Mouse (Mus musculus) heart, embryonic 14.5 days (tissue): ENCODE measurements around the gene Smg1. TPM values are rescaled to one million over a fixed set of nuclear protein-coding genes. Genes with fewer than 3 reads are reported as not detected.

Experiments
- ATAC-seq: fragments of 200-750 bp; cut with Nextera tagmentation; 2 replicates; pipeline ENCODE4 v1.8.0; 2017; ENCODE audit warnings: low read depth, moderate TSS enrichment; ENCODE audit not compliant: insufficient number of reproducible peaks, insufficient read depth, low FRiP score
- H3K27ac ChIP-seq, 2 experiments: fragments of 200-500 bp in 1 of 2; fragments of 300-500 bp in 1 of 2; sonication (generic) in 1 of 2; replicated peaks in 1 of 2; 2 replicates each; pipeline ENCODE4 v1.5.1; 2012 to 2014; ENCODE audit warnings: low read depth in 2 of 2, low read length in 2 of 2, control low read depth in 1 of 2, mild to moderate bottlenecking in 1 of 2, mixed read lengths in 1 of 2; ENCODE audit not compliant: control insufficient read depth in 1 of 2, insufficient read depth in 1 of 2
- H3K27me3 ChIP-seq: fragments of 300-500 bp; sonication (generic); 2 replicates; pipeline ENCODE4 v1.6.1; 2014; ENCODE audit warnings: mild to moderate bottlenecking, low read length, control low read depth; ENCODE audit not compliant: control insufficient read depth, insufficient read depth
- H3K36me3 ChIP-seq: fragments of 300-500 bp; sonication (generic); 2 replicates; pipeline ENCODE4 v1.6.1; 2014; ENCODE audit warnings: mild to moderate bottlenecking, control low read depth, low read length, mixed read lengths; ENCODE audit not compliant: control insufficient read depth, insufficient read depth
- H3K4me1 ChIP-seq, 2 experiments: fragments of 200-500 bp in 1 of 2; fragments of 300-500 bp in 1 of 2; sonication (generic) in 1 of 2; 2 replicates each; pipeline ENCODE4 v1.6.1; 2012 to 2014; ENCODE audit warnings: low read length in 2 of 2, control low read depth in 1 of 2, mixed read lengths in 1 of 2; ENCODE audit not compliant: control insufficient read depth in 2 of 2, insufficient read depth in 2 of 2
- H3K4me2 ChIP-seq: fragments of 300-500 bp; sonication (generic); 2 replicates; pipeline ENCODE4 v1.6.1; 2014; ENCODE audit warnings: mild to moderate bottlenecking, low read length
- H3K4me3 ChIP-seq, 2 experiments: fragments of 200-500 bp in 1 of 2; fragments of 300-500 bp in 1 of 2; sonication (generic) in 1 of 2; 2 replicates each; pipeline ENCODE4 v1.5.1; 2012 to 2014; ENCODE audit warnings: low read length in 2 of 2, mild to moderate bottlenecking in 2 of 2, control low read depth in 1 of 2, low read depth in 1 of 2, moderate library complexity in 1 of 2; ENCODE audit not compliant: control insufficient read depth in 1 of 2, insufficient read depth in 1 of 2
- H3K9ac ChIP-seq: fragments of 300-500 bp; sonication (generic); 2 replicates; pipeline ENCODE4 v1.6.1; 2014; ENCODE audit warnings: mild to moderate bottlenecking, low read length
- H3K9me3 ChIP-seq: fragments of 300-500 bp; sonication (generic); 2 replicates; pipeline ENCODE4 v1.6.1; 2016; ENCODE audit warnings: low read length, control low read depth; ENCODE audit not compliant: control insufficient read depth
- WGBS: fragments of 180-500 bp; shearing (Covaris S2); extraction: QIAGEN DNeasy Blood & Tissue Kit; methylation state at CpG from one replicate; pipeline ENCODE4 v1.1.7; 2014; 5-methylcytosine and 5-hydroxymethylcytosine counted together
- polyA plus RNA-seq: library from polyadenylated mRNA; unstranded; fragments of >200 nt; fragmentation: Nextera tagmentation; extraction: Ambion mirVana; gene quantifications from 2 replicates; pipeline ENCODE4 v1.2.1, GENCODE M21; 2014

The Smg1 gene
- polyA plus RNA-seq, 1 experiment from 2014 or later, result 20.3 TPM

DNA sequence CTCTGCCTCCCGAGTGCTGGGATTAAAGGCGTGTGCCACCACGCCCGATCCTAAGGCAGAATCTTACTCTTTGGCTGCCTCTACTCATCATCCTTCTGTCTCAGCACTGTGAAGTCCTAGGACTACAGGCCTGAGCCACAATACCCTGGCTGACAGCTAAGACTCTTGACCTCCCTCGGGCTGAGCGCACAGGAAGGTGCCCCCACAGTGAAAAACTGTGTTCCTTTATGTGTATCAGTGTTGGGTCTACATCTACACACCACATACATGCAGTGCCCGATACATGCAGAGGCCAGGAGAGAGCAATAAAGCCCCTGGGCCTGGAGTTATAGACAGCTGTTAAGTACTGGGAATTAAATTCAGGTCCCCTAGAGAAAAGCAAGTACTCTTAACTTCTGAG lies 121.2 kb downstream of the Smg1 start:
- Histone ChIP-seq H3K36me3 (peaks cover 85% of the 10 kb centered on the region), H3K9me3 (no peaks in the 10 kb centered on the region), H3K4me3 (no peak overlapping the region), H3K4me1 (peaks cover 4 to 12% of the 10 kb centered on the region in 2 experiments), H3K9ac (no peak overlapping the region), H3K27ac (no peak overlapping the region), H3K4me2 (no peak overlapping the region), H3K27me3 (no peaks in the 10 kb centered on the region)
- 93% methylated on average over 7 of the region's 7 CpGs for WGBS
- no peak for ATAC-seq

DNA sequence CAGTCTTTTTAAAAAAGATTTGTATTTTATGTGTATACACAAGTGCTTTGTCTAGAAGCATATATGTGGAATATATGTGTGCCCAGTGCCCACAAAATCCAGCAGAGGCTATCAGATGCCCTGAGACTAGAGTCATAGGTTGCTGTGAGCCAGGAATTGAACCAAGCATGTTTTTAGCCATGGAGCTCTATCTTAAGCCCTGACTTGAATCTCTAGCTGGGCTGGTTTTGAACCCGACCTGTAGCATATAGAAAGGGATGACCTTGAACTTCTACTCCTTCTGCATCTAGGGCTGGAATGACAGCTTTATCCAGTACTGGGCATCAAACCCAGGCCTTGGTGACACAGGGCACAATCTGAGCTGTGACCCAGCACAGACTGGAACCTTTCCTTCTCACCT lies 122.8 kb downstream of the Smg1 start:
- no peaks in the 10 kb centered on the region for H3K9me3 ChIP-seq
- H3K4me3 ChIP-seq, result no peak overlapping the region
- no peak overlapping the region for H3K9ac ChIP-seq
- H3K36me3 ChIP-seq, result peaks cover 69% of the 10 kb centered on the region
- no peaks in the 10 kb centered on the region for H3K27me3 ChIP-seq
- 90% methylated on average over 1 of the region's 1 CpGs for WGBS
- no peak overlapping the region for H3K27ac ChIP-seq
- no peaks in the 10 kb centered on the region for H3K4me1 ChIP-seq
- no peak overlapping the region for H3K4me2 ChIP-seq
- no peak for ATAC-seq

DNA sequence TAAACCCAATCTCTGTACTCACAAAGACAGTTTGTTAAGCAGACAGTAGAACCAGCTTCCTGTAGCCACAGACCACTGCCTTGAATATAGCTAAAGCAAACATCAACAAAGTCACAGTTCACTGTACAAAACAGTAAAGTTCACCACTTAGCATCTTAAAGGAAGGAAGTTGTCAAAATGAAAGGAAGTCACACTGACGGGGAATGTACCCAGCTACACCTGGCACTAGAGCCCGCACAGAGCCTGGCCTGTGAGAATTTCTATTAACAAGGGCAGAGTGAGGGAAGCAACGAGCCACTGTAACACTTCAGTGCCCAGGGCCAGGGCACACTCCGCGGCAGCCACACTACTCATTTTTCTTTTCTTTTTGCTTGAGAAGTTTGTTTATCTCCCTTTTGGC lies 123.5 kb downstream of the Smg1 start:
- Histone ChIP-seq H3K9ac (no peak overlapping the region), H3K36me3 (peaks cover 68% of the 10 kb centered on the region), H3K27ac (no peak overlapping the region), H3K9me3 (no peaks in the 10 kb centered on the region), H3K4me3 (no peak overlapping the region), H3K4me1 (peaks cover 0 to 1% of the 10 kb centered on the region in 2 experiments; a peak in 1 of 4 replicates), H3K4me2 (no peak overlapping the region), H3K27me3 (no peaks in the 10 kb centered on the region)
- ATAC-seq, result no peak
- 86% methylated on average over 5 of the region's 5 CpGs for WGBS

DNA sequence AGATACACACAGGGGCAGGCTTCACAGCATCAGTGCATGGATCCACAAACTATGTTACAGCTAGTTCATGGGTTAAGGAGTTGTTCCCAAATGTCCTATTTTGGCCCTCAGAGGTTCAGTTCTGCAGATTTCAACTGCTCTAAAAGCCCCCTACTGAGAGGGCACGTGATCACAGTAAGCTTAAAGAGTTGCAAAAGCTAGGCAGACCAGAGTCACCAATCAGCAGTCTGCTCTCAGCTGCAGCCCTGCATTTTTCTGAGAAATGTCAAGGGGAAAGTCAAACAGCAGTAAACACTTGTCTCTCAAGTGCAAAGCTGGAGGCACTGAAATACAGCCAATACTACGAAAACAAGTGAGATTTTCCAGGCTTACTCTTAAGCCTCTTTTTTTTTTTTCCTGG lies 124.3 kb downstream of the Smg1 start:
- WGBS, result 73% methylated on average over 2 of the region's 2 CpGs
- Histone ChIP-seq H3K36me3 (peaks cover 69% of the 10 kb centered on the region), H3K9ac (no peak overlapping the region), H3K4me3 (no peak overlapping the region), H3K27ac (no peak overlapping the region), H3K4me2 (no peak overlapping the region), H3K27me3 (no peaks in the 10 kb centered on the region), H3K4me1 (peaks cover 0 to 9% of the 10 kb centered on the region in 2 experiments; a peak in 2 of 4 replicates), H3K9me3 (no peaks in the 10 kb centered on the region)
- ATAC-seq, result no peak

DNA sequence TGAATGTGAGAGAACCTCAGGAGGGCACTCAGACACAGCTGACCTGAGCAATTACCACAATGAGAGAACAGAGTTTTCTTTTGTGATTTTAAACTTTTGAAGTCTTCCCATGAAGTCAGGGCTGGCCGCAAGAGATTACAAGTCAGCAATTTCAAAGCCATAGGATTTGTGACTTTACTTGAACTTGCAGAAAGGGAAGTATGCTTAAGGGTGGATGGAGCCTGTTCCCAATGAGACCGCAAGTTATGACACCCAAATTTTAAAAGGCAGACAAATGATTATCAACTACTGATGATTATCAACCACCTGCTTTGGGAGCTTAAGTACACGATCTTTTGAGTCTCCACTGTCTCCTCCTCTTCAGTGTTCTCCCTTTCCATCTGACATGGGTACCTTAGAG lies 125.0 kb downstream of the Smg1 start:
- Histone ChIP-seq H3K4me2 (no peak overlapping the region), H3K27ac (no peak overlapping the region), H3K36me3 (peaks cover 69% of the 10 kb centered on the region), H3K9ac (no peak overlapping the region), H3K4me3 (no peak overlapping the region), H3K27me3 (no peaks in the 10 kb centered on the region), H3K9me3 (no peaks in the 10 kb centered on the region), H3K4me1 (peaks cover 0 to 17% of the 10 kb centered on the region in 2 experiments; a peak in 2 of 4 replicates)
- WGBS, result 88% methylated on average over 3 of the region's 3 CpGs
- ATAC-seq, result no peak

DNA sequence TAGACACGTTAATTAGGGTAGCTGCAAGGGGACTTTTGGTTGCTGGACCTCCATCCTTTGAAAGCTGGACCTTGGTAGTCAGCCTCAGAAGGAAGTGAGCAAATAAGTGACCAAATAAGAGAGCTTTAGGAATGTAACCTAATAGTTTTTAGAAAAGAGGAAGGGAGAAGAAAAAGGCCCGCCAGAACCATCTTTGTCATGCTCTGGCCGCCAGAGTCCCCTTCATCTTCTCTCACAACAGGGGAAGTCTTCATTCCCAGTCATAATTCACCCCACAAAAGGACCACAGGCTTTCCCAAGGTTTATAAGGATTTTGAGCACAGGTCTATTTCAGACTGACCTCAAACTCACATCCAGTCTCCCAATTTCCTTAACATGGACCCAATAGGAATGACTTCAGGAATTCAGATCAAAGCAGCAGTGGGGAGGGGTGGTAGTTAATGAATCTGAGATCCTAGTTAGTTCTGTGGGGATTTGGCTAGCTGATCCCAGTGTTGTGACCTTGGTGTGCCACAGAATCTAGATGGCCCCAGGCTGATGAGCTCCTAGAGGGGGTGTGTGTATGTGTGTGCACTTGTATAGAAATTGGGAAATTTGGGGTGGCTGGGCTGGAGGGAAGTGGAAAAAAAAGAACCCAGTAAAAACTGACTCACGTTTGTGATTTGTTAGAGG lies 125.8 kb downstream of the Smg1 start:
- WGBS, result 63% methylated on average over 4 of the region's 4 CpGs
- H3K27ac ChIP-seq, result no peak overlapping the region
- peaks cover 0 to 24% of the 10 kb centered on the region in 2 experiments; a peak in 3 of 4 replicates for H3K4me1 ChIP-seq
- ATAC-seq, result no peak
- no peaks in the 10 kb centered on the region for H3K27me3 ChIP-seq
- H3K9me3 ChIP-seq, result no peaks in the 10 kb centered on the region
- no peak overlapping the region for H3K4me3 ChIP-seq
- no peak overlapping the region for H3K9ac ChIP-seq
- H3K36me3 ChIP-seq, result peaks cover 69% of the 10 kb centered on the region
- H3K4me2 ChIP-seq, result no peak overlapping the region

DNA sequence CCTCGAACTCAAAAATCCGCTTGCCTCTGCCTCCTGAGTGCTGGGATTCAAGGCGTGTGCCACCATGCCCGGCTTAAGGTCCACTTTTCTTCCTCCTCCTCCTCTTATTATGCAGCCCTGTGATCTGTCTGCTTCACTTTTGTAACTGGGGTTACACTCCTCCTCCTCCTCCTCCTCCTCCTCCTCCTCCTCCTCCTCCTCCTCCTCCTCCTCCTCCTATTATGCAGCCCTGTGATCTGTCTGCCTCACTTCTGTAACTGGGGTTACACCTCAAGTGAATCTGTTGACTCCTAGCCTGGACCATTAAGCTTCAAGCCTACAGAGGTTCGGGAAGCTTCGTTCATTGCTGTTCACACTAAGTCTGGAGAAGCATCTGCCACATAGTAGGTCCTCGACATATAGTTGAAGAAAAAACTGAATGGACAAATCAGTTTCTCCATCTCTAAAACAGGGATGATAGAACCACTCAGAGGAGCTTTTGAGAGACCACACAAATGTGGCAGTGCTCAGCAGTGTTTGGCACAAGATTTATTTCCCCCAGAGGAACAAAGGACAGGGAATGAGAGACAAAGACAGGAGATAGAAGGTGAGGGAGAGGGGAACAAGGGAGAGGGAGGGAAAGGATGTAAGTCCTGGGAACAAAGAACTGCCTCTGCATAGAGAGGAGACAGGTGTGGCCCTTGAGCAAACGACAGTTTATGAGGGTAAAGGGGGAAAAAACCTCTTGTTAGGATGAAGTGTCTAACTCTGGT lies 126.5 kb downstream of the Smg1 start:
- Histone ChIP-seq H3K36me3 (peaks cover 69% of the 10 kb centered on the region), H3K4me1 (peaks cover 0 to 31% of the 10 kb centered on the region in 2 experiments), H3K4me2 (peak overlapping the region; percentile 97), H3K4me3 (peak overlapping the region in 1 of 2 experiments; percentile 94; a peak in 1 of 4 replicates), H3K27me3 (no peaks in the 10 kb centered on the region), H3K27ac (0 out of 4 replicates have a peak overlapping the region, but pooled peaks of 1 of the 2 experiments have one; percentile 14), H3K9ac (peak overlapping the region; percentile 72), H3K9me3 (no peaks in the 10 kb centered on the region)
- no peak for ATAC-seq
- 26% methylated on average over 8 of the region's 8 CpGs for WGBS
